Mouse (Mus musculus): ENCODE data around the gene Ehd1. TPM values are rescaled to one million over a fixed set of nuclear protein-coding genes. Genes with fewer than 3 reads are reported as not detected.
"Not testable (repeated sequence)": the region's sequence is repeated elsewhere in the genome, so short reads cannot be mapped to it uniquely, and the experiment has no call there.

The Ehd1 gene
- polyA plus RNA-seq, 1 experiment from 2014 or later, result 90.8 TPM

GRCm38 (mm10) chr19:6310181-6310580, 33.7 kb downstream of the Ehd1 start:
- no peak overlapping the region for H3K4me3 ChIP-seq
- H3K27ac ChIP-seq, result no peak overlapping the region
- no peak for ATAC-seq (ENCODE audit: low FRiP score)

GRCm38 (mm10) chr19:6311783-6312182, 35.3 kb downstream of the Ehd1 start:
- WGBS, result 93% methylated on average over 3 of the region's 3 CpGs
- H3K36me3 ChIP-seq, result peaks cover 31% of the 10 kb centered on the region; the same call in 1 of the 2 replicates
- not testable (repeated sequence) for H3K27me3 ChIP-seq; H3K9ac ChIP-seq; H3K27ac ChIP-seq; H3K4me2 ChIP-seq (replicated peaks); ATAC-seq (ENCODE audit: low FRiP score); H3K4me3 ChIP-seq; H3K4me1 ChIP-seq; H3K9me3 ChIP-seq (replicated peaks)

More at GRCm38 (mm10) chr19:6310181-6310580, 33.7 kb downstream of the Ehd1 start:
- H3K36me3 ChIP-seq, result peaks cover 18% of the 10 kb centered on the region; the same call in 1 of the 2 replicates
- WGBS, result 90% methylated on average over 5 of the region's 5 CpGs
- H3K9ac ChIP-seq, result no peak overlapping the region
- H3K9me3 ChIP-seq (replicated peaks), result no peaks in the 10 kb centered on the region
- peaks cover 14% of the 10 kb centered on the region for H3K4me1 ChIP-seq
- no peaks in the 10 kb centered on the region for H3K27me3 ChIP-seq
- no peak overlapping the region for H3K4me2 ChIP-seq (replicated peaks)

DNA sequence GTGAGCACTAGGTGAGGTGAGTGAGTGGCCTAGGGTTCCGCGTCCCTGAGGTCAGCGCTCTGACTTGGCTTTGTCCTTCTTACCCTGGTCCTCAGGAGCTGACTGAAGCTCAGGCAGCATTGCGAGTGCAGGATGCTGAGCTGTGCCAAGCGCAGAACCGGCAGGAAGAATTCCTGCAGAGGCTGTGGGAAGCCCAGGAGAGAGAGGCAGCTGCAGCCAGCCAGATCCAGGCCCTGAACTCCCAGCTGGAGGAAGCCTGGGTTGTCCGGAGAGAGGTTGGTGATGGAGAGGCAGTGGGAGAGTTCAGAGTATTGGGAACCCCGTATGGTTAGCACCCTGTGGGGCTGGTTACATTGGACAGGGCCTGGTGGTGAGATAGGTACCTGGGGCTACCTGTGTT, 37.3 kb downstream of the Ehd1 start:
- Histone ChIP-seq H3K9ac (no peak overlapping the region), H3K27ac (no peak overlapping the region), H3K4me2 (replicated peaks) (no peak overlapping the region), H3K36me3 (peaks cover 41% of the 10 kb centered on the region), H3K9me3 (replicated peaks) (no peaks in the 10 kb centered on the region), H3K4me1 (no peaks in the 10 kb centered on the region), H3K27me3 (no peaks in the 10 kb centered on the region), H3K4me3 (no peak overlapping the region)
- 90% methylated on average over 8 of the region's 8 CpGs for whole genome bisulfite sequencing
- no peak for ATAC-seq (ENCODE audit: low FRiP score)

- no peak overlapping the region for H3K4me3 ChIP-seq
- H3K27me3 ChIP-seq, result no peaks in the 10 kb centered on the region
- H3K9ac ChIP-seq, result no peak overlapping the region
- no peaks in the 10 kb centered on the region for H3K4me1 ChIP-seq
- no peak overlapping the region for H3K27ac ChIP-seq
- H3K4me2 ChIP-seq (replicated peaks), result no peak overlapping the region
- 86% methylated on average over 8 of the region's 8 CpGs for WGBS
- peaks cover 41% of the 10 kb centered on the region for H3K36me3 ChIP-seq
- H3K9me3 ChIP-seq (replicated peaks), result no peaks in the 10 kb centered on the region
- ATAC-seq (ENCODE audit: low FRiP score), result no peak
Measured at GRCm38 (mm10) chr19:6314513-6314912, 38.0 kb downstream of the Ehd1 start.

GRCm38 (mm10) chr19:6315573-6315972, 39.0 kb downstream of the Ehd1 start:
- Histone ChIP-seq H3K9me3 (replicated peaks) (no peaks in the 10 kb centered on the region), H3K27ac (no peak overlapping the region), H3K4me2 (replicated peaks) (no peak overlapping the region), H3K27me3 (no peaks in the 10 kb centered on the region), H3K4me3 (no peak overlapping the region), H3K9ac (no peak overlapping the region), H3K36me3 (peaks cover 46% of the 10 kb centered on the region), H3K4me1 (no peaks in the 10 kb centered on the region)
- WGBS, result 68% methylated on average over 14 of the region's 14 CpGs
- no peak for ATAC-seq (ENCODE audit: low FRiP score)

GRCm38 (mm10) chr19:6318145-6318544, 41.6 kb downstream of the Ehd1 start:
- WGBS, result 94% methylated on average over 12 of the region's 12 CpGs
- no peak overlapping the region for H3K9ac ChIP-seq

GRCm38 (mm10) chr19:6321358-6321757, 44.8 kb downstream of the Ehd1 start:
- no peak for ATAC-seq (ENCODE audit: low FRiP score)
- H3K27me3 ChIP-seq, result no peaks in the 10 kb centered on the region
- H3K9ac ChIP-seq, result no peak overlapping the region
- no peaks in the 10 kb centered on the region for H3K9me3 ChIP-seq (replicated peaks)
- H3K27ac ChIP-seq, result no peak overlapping the region
- no peak overlapping the region for H3K4me2 ChIP-seq (replicated peaks)
- H3K36me3 ChIP-seq, result peaks cover 25% of the 10 kb centered on the region
- H3K4me1 ChIP-seq, result no peaks in the 10 kb centered on the region
- 89% methylated on average over 8 of the region's 8 CpGs for WGBS
- H3K4me3 ChIP-seq, result no peak overlapping the region

More at GRCm38 (mm10) chr19:6318145-6318544, 41.6 kb downstream of the Ehd1 start:
- H3K4me1 ChIP-seq, result no peaks in the 10 kb centered on the region
- no peak overlapping the region for H3K4me2 ChIP-seq (replicated peaks)
- no peak overlapping the region for H3K27ac ChIP-seq
- H3K9me3 ChIP-seq (replicated peaks), result no peaks in the 10 kb centered on the region
- peaks cover 41% of the 10 kb centered on the region for H3K36me3 ChIP-seq
- no peak for ATAC-seq (ENCODE audit: low FRiP score)
- H3K27me3 ChIP-seq, result no peaks in the 10 kb centered on the region
- no peak overlapping the region for H3K4me3 ChIP-seq

DNA sequence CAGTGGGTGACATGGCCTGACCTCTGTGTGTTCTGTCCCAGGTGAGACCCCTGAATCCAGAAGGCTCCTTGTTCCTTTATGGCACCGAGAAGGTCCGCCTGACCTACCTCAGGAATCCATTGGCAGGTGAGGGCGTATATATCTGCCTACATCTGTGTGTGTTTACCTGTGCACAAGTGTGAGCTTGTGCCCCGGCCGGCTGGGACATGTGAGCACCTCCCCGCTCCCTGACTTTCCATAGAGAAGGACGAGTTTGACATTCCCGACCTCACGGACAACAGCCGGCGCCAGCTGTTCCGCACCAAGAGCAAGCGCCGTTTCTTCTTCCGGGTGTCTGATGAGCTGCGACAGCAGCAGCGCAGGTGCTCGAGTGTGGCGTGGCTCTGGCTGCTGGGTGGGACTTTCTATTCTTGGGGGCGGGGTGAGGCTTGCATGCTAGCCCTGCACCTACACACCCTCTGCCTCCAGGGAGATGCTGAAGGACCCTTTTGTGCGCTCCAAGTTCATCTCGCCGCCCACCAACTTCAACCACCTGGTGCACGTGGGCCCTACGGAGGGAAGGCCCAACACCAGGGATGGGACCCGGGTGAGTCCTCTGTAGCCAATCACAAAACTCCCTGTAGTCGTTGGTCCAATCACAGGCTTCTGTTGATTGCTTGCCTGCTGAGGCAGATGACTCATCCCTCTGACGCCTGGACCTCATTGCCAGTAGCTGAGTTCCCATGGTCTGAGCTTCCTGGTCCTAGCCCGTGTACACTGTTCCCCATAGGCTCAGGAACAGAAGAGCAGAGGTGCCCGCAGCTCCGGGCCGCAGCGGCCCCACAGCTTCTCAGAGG, 45.5 kb downstream of the Ehd1 start:
- 86% methylated on average over 33 of the region's 33 CpGs for WGBS
- no peaks in the 10 kb centered on the region for H3K27me3 ChIP-seq
- no peak overlapping the region for H3K4me3 ChIP-seq
- no peaks in the 10 kb centered on the region for H3K9me3 ChIP-seq (replicated peaks)
- peaks cover 20% of the 10 kb centered on the region for H3K36me3 ChIP-seq
- H3K4me1 ChIP-seq, result no peaks in the 10 kb centered on the region
- no peak for ATAC-seq (ENCODE audit: low FRiP score)
- H3K27ac ChIP-seq, result no peak overlapping the region
- no peak overlapping the region for H3K4me2 ChIP-seq (replicated peaks)
- H3K9ac ChIP-seq, result no peak overlapping the region

DNA sequence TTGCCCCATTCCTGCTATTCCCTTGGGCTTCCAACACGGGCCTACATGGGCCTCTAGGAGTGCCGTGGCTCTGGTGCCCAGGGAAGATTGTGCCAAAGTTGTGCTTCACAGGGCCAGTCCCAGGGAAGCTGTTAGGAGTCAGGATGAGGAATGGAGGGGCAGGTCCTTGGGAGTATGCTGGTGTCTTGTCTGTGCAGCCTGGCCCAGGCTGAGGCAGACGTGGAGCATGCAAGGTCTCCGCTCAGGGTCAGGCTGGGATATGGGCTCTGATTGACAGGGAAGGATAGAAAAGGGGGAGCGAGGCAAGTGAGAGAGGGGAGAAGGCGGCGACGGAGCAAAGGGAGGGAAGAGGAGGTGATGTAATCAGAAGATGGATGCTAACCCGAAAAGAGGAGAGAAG, 48.2 kb downstream of the Ehd1 start:
- H3K36me3 ChIP-seq, result peaks cover 11% of the 10 kb centered on the region; the same call in 1 of the 2 replicates
- no peak for ATAC-seq (ENCODE audit: low FRiP score)
- no peaks in the 10 kb centered on the region for H3K9me3 ChIP-seq (replicated peaks)
- H3K4me2 ChIP-seq (replicated peaks), result no peak overlapping the region
- 79% methylated on average over 9 of the region's 9 CpGs for WGBS
- H3K4me3 ChIP-seq, result no peak overlapping the region
- no peak overlapping the region for H3K27ac ChIP-seq
- H3K9ac ChIP-seq, result no peak overlapping the region
- H3K27me3 ChIP-seq, result no peaks in the 10 kb centered on the region
- no peaks in the 10 kb centered on the region for H3K4me1 ChIP-seq

DNA sequence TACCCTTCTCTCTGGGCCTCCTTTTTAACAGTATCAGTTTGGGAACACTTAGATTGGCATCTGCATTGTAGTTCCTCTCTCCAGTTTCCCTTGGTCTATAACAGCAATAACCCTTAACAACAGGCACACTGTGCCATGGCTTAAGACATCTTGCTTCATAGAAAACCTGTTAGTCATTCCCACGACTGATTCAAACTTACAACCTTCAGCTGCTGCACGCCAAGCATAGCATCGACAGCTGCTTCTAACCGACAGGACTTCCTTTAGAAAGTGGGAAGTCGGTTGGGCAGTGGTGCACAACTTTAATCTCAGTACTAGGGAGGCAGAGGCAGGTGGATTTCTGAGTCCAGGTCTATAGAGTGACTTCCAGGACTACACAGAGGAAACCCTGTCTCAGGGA, 54.7 kb downstream of the Ehd1 start:
- Histone ChIP-seq H3K9ac (no peak overlapping the region), H3K27ac (no peak overlapping the region), H3K27me3 (no peaks in the 10 kb centered on the region), H3K4me1 (peaks cover 14% of the 10 kb centered on the region), H3K36me3 (no peaks in the 10 kb centered on the region), H3K9me3 (replicated peaks) (no peaks in the 10 kb centered on the region), H3K4me2 (replicated peaks) (no peak overlapping the region), H3K4me3 (no peak overlapping the region)
- 73% methylated on average over 5 of the region's 5 CpGs for WGBS
- no peak for ATAC-seq (ENCODE audit: low FRiP score)

DNA sequence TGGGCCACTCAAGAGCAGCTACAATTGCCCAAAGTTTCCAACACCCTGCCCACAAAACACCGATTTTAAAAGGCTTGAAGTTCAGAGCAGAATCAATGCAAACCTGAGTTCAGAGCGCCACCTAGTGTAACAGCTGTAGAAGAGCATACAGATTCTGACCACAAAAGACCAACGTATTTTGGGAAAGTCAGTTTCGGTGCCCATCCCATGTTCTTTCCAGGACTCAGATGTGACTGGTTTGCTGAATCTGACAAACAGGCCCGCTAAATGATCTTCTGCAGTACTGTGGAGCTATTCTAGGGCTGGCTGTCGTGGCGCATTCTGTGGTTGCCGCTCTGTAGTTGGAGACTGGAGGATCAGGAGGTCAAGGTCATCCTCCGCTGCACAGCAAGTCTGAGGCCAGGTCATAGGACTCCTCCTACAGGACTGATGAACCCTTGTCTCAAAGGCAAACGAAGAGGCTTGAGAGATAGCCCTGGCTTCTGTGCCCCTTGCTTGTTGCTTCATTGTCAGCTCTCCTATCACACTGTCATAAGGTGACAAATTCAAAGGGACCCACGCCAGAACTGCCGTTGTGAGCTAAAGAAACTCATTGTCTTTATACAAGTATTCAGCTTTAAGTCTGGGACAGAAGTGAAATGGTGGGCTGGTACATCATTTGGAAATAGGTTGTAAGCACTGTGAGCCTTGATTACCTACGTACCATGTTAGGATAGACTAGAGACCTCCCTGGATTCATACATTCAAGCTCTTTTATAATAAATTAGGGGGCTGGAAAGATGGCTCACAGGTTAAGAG, 55.4 kb downstream of the Ehd1 start:
- no peak overlapping the region for H3K27ac ChIP-seq
- H3K4me3 ChIP-seq, result 0 out of 2 replicates have a peak overlapping the region, but pooled peaks have one; percentile 7
- 23% methylated on average over 13 of the region's 13 CpGs for WGBS
- no peak for ATAC-seq (ENCODE audit: low FRiP score)
- H3K9ac ChIP-seq, result no peak overlapping the region
- H3K27me3 ChIP-seq, result no peaks in the 10 kb centered on the region
- no peaks in the 10 kb centered on the region for H3K36me3 ChIP-seq
- no peaks in the 10 kb centered on the region for H3K9me3 ChIP-seq (replicated peaks)
- H3K4me1 ChIP-seq, result peaks cover 22% of the 10 kb centered on the region
- peak overlapping the region; percentile 42; the same call in 1 of the 2 replicates for H3K4me2 ChIP-seq (replicated peaks)

DNA sequence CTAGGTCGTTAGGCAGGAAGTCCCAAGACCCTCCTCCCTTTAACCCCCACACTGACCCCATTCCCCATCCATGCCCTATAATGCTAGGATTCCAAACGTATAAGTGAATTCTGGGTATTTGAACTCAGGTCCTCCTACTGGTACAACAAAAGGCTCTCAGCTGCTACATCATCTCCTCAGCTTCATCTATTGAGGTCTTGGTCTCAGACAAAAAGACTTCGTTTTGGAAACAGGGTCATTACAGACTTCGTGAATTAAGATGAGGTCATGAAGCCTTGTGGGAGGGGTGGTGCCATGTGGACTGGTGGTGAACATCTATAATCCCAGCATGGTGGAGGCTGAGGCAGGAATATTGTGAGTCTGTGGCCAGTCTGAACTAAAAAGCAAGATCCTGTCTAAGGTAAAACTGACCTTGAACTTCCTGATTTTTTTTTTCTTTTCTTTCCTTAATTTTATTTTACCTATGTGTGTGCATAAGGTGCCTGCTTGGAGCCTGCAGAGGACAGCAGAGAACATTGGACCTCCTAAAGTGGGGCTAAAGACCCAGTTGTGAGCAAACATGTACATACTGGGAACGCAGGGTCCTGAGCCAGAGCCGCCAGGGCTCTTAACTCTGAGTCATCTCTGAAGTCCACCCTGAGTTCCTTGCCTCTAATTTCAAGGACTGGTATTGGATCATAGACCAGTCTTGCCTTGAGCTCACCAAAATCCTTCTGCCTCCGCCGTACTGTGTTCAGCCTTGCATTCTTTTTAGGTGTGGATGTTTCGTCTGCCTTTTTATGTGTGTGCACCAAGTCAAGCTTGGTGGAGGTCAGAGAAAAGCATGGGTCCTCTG, 57.5 kb downstream of the Ehd1 start:
- H3K9me3 ChIP-seq (replicated peaks), result no peaks in the 10 kb centered on the region
- H3K27ac ChIP-seq, result peak overlapping the region; percentile 68
- WGBS, result 69% methylated on average over 9 of the region's 9 CpGs
- peak overlapping the region; percentile 97 for H3K4me2 ChIP-seq (replicated peaks)
- peaks cover 26% of the 10 kb centered on the region for H3K4me1 ChIP-seq
- no peaks in the 10 kb centered on the region for H3K27me3 ChIP-seq
- no peak overlapping the region for H3K9ac ChIP-seq
- H3K4me3 ChIP-seq, result peak overlapping the region; percentile 82; the same call in 1 of the 2 replicates
- peak; percentile 18; the same call in 1 of the 2 replicates for ATAC-seq (ENCODE audit: low FRiP score)
- peaks cover 20% of the 10 kb centered on the region for H3K36me3 ChIP-seq
